ENCODE assay signal across 8 mouse cellular contexts in genomic region chr7:80057002-80057691, GRCm38 (mm10). TPM values are rescaled to one million over a fixed set of nuclear protein-coding genes. Genes with fewer than 3 reads are reported as not detected.
A peak's percentile ranks its signal among the peaks of the same experiment; 100 is the strongest.
DNase-seq lines count a peak whose midpoint lies in the region; ATAC-seq and TF ChIP-seq lines count a peak whose summit lies in the region.

No protein-coding gene starts in this region.

- no peak for TF ChIP-seq CTCF in lung, embryonic 14.5 days (IDR thresholded peaks at IDR 0.05; ENCODE audit: low read depth)
- TF ChIP-seq CTCF in stomach, postnatal 0 days (IDR thresholded peaks at IDR 0.05; ENCODE audit: low read depth) = no peak

- H3K36me3 ChIP-seq in embryonic facial prominence, embryonic 13.5 days = peaks cover 9% of the 10 kb centered on the region; the same call in 1 of the 2 replicates
- no peaks in the 10 kb centered on the region; the same call in 1 of the 2 replicates for H3K36me3 ChIP-seq in lung, embryonic 14.5 days (ENCODE audit: insufficient read depth)
- no peaks in the 10 kb centered on the region for H3K36me3 ChIP-seq in stomach, postnatal 0 days (ENCODE audit: control insufficient read depth, insufficient read depth, low read length)

- no peak for TF ChIP-seq EP300 in stomach, postnatal 0 days (optimal IDR thresholded peaks at IDR 0.05)

- H3K27ac ChIP-seq in embryonic facial prominence, embryonic 13.5 days = peak overlapping the region; percentile 48; the same call in 1 of the 2 replicates
- H3K27ac ChIP-seq in lung, embryonic 14.5 days (ENCODE audit: low read depth) = peak overlapping the region; percentile 84
- peak overlapping the region; percentile 94 for H3K27ac ChIP-seq in stomach, postnatal 0 days (replicated peaks)

- no peak overlapping the region for H3K4me3 ChIP-seq in embryonic facial prominence, embryonic 13.5 days
- H3K4me3 ChIP-seq in lung, embryonic 14.5 days (ENCODE audit: low read depth, low read length) = no peak overlapping the region
- no peak overlapping the region for H3K4me3 ChIP-seq in stomach, postnatal 0 days (ENCODE audit: low read depth, low read length)

- peaks cover 46% of the 10 kb centered on the region for H3K4me1 ChIP-seq in embryonic facial prominence, embryonic 13.5 days
- peaks cover 56% of the 10 kb centered on the region for H3K4me1 ChIP-seq in lung, embryonic 14.5 days (ENCODE audit: insufficient read depth)
- H3K4me1 ChIP-seq in stomach, postnatal 0 days (replicated peaks; ENCODE audit: control insufficient read depth, insufficient read depth) = peaks cover 17% of the 10 kb centered on the region

- DNase-seq in adrenal gland, adult (ENCODE audit: inconsistent age in 2 of 2, low spot score in 1 of 2) = peak; percentile 84 to 90
- no peak for DNase-seq in adrenal gland, postnatal 4 days (ENCODE audit: low spot score in 2 of 2)
- DNase-seq in kidney, adult 11 months = peak; percentile 87
- DNase-seq in lung, embryonic 14.5 days = peak; percentile 62
- DNase-seq in stomach, postnatal 0 days (ENCODE audit: low spot score) = peak; percentile 89
- DNase-seq in thymus, postnatal 10 days (ENCODE audit: low spot score in 2 of 2) = no peak
- DNase-seq in ovary, postnatal 14 days (ENCODE audit: low spot score) = no peak

- 80% methylated on average over 4 of the region's 4 CpGs for WGBS in embryonic facial prominence, embryonic 13.5 days
- 51% methylated on average over 4 of the region's 4 CpGs for WGBS in lung, embryonic 14.5 days
- 51% methylated on average over 4 of the region's 4 CpGs for WGBS in stomach, postnatal 0 days

- H3K9ac ChIP-seq in embryonic facial prominence, embryonic 13.5 days = no peak overlapping the region
- peak overlapping the region; percentile 15; the same call in 1 of the 2 replicates for H3K9ac ChIP-seq in lung, embryonic 14.5 days
- H3K9ac ChIP-seq in stomach, postnatal 0 days (ENCODE audit: low read length) = peak overlapping the region; percentile 23; the same call in 1 of the 2 replicates

- no peak overlapping the region for H3K4me2 ChIP-seq in embryonic facial prominence, embryonic 13.5 days
- peak overlapping the region; percentile 37 for H3K4me2 ChIP-seq in lung, embryonic 14.5 days
- H3K4me2 ChIP-seq in stomach, postnatal 0 days (replicated peaks; ENCODE audit: low read depth) = no peak overlapping the region; the same call in 1 of the 2 replicates

- no peaks in the 10 kb centered on the region for H3K27me3 ChIP-seq in embryonic facial prominence, embryonic 13.5 days
- H3K27me3 ChIP-seq in lung, embryonic 14.5 days (ENCODE audit: insufficient read depth, low read length) = no peaks in the 10 kb centered on the region
- no peaks in the 10 kb centered on the region for H3K27me3 ChIP-seq in stomach, postnatal 0 days (ENCODE audit: control insufficient read depth, insufficient read depth, low read length)

- ATAC-seq in embryonic facial prominence, embryonic 13.5 days (ENCODE audit: insufficient number of reproducible peaks, insufficient read depth, low FRiP score, low TSS enrichment, low read depth) = no peak
- peak; percentile 69 for ATAC-seq in lung, embryonic 14.5 days (ENCODE audit: insufficient read depth)
- ATAC-seq in stomach, postnatal 0 days (ENCODE audit: low FRiP score, low TSS enrichment) = peak; percentile 79

- H3K9me3 ChIP-seq in embryonic facial prominence, embryonic 13.5 days = no peaks in the 10 kb centered on the region
- H3K9me3 ChIP-seq in lung, embryonic 14.5 days (ENCODE audit: low read depth, low read length) = no peaks in the 10 kb centered on the region
- no peaks in the 10 kb centered on the region for H3K9me3 ChIP-seq in stomach, postnatal 0 days (ENCODE audit: control insufficient read depth, low read length)

RNA-seq across cellular contexts. Expression of gene Zfp710, which starts 32.5 kb away (rescaled TPM):
- total RNA-seq in adrenal gland, postnatal 4 days (2021) = 10 to 100 TPM; 25.2 to 25.5 TPM
- polyA plus RNA-seq in embryonic facial prominence, embryonic 13.5 days (2015; fragmentation: Nextera tagmentation; extraction: Ambion mirVana) = 20.1 and 21.9 TPM in 2 replicates
- 15.8 and 17.7 TPM in 2 replicates for polyA plus RNA-seq in lung, embryonic 14.5 days (2014; fragmentation: Nextera tagmentation; extraction: Ambion mirVana)
- polyA plus RNA-seq in stomach, postnatal 0 days (2015; fragmentation: Nextera tagmentation; extraction: Ambion mirVana) = 10.3 and 12.0 TPM in 2 replicates

RNA-seq across cellular contexts. Expression of gene Idh2, which starts 58.0 kb away (rescaled TPM):
- total RNA-seq in adrenal gland, postnatal 4 days (2021) = 100 to 1,000 TPM; 275 to 289 TPM
- polyA plus RNA-seq in embryonic facial prominence, embryonic 13.5 days (2015; fragmentation: Nextera tagmentation; extraction: Ambion mirVana) = 514 and 560 TPM in 2 replicates
- polyA plus RNA-seq in lung, embryonic 14.5 days (2014; fragmentation: Nextera tagmentation; extraction: Ambion mirVana) = 629 and 635 TPM in 2 replicates
- polyA plus RNA-seq in stomach, postnatal 0 days (2015; fragmentation: Nextera tagmentation; extraction: Ambion mirVana) = 288 TPM in 2 replicates

Comparison
In these comparisons a context has a peak if more than half of its experiments do, and no peak if none do; other contexts are left out.
1. DNase-seq: peak in adrenal gland, adult (2 of 2), kidney, adult 11 months (single experiment), lung, embryonic 14.5 days (single experiment) and stomach, postnatal 0 days (single experiment); none in adrenal gland, postnatal 4 days (0 of 2), thymus, postnatal 10 days (0 of 2) and ovary, postnatal 14 days (single experiment).
2. Peak in every context shown above with its lines, with median percentiles within 50 percentile points of each other: H3K27ac ChIP-seq.